Mouse (Mus musculus) spleen, adult 2 months (tissue): ENCODE data around the gene Hacl1. TPM values are rescaled to one million over a fixed set of nuclear protein-coding genes. Genes with fewer than 3 reads are reported as not detected.

Source experiments
- DNase-seq, 2 experiments: peaks; one replicate each; pipeline versions ENCODE4 v3.0.0 to v3.0.0-alpha.2; 2012 to 2021; ENCODE audit warnings: low spot score in 2 of 2, low read depth in 1 of 2
- H3K27ac ChIP-seq: fragments of 200-500 bp; 2 replicates; pipeline ENCODE4 v1.5.1; 2012; ENCODE audit warnings: low read length, inconsistent platforms; ENCODE audit not compliant: insufficient read depth
- H3K27me3 ChIP-seq: fragments of 200-500 bp; 2 replicates; pipeline ENCODE4 v1.6.1; 2012; ENCODE audit warnings: mild to moderate bottlenecking, moderate library complexity, low read length, inconsistent platforms; ENCODE audit not compliant: control insufficient read depth, insufficient read depth
- H3K36me3 ChIP-seq: fragments of 200-500 bp; 2 replicates; pipeline ENCODE4 v1.6.1; 2012; ENCODE audit warnings: mild to moderate bottlenecking, low read length, inconsistent platforms; ENCODE audit not compliant: control insufficient read depth, insufficient read depth
- H3K4me1 ChIP-seq: fragments of 200-500 bp; 2 replicates; pipeline ENCODE4 v1.6.1; 2011; ENCODE audit warnings: inconsistent platforms; ENCODE audit not compliant: control insufficient read depth, insufficient read depth, insufficient read length
- H3K4me3 ChIP-seq: fragments of 200-500 bp; 2 replicates; pipeline ENCODE4 v1.5.1; 2011; ENCODE audit warnings: mild to moderate bottlenecking, inconsistent platforms; ENCODE audit not compliant: insufficient read depth, insufficient read length; ENCODE audit errors: extremely low read depth
- CTCF ChIP-seq: fragments of 200-500 bp; IDR thresholded peaks from 2 replicates; pipeline ENCODE4 v1.5.1; 2011; ENCODE audit warnings: mild to moderate bottlenecking, inconsistent platforms; ENCODE audit not compliant: insufficient read depth, insufficient read length, insufficient replicate concordance; ENCODE audit errors: extremely low read depth
- POLR2A ChIP-seq: fragments of 200-500 bp; IDR thresholded peaks from 2 replicates; pipeline ENCODE4 v1.6.1; 2011; ENCODE audit warnings: low read depth, low read length, inconsistent platforms
- WGBS: fragments of 180-500 bp; shearing (Covaris S2); methylation state at CpG from one replicate; pipeline ENCODE4 v1.1.7; 2018; 5-methylcytosine and 5-hydroxymethylcytosine counted together
- polyA plus RNA-seq: library from polyadenylated mRNA; depleted of rRNA; stranded (reverse); fragments of >200 nt; gene quantifications from 2 replicates; pipeline ENCODE4 v1.2.3, GENCODE M21; 2012

Gene Hacl1
- polyA plus RNA-seq, 1 experiment = 6.1 TPM

DNA sequence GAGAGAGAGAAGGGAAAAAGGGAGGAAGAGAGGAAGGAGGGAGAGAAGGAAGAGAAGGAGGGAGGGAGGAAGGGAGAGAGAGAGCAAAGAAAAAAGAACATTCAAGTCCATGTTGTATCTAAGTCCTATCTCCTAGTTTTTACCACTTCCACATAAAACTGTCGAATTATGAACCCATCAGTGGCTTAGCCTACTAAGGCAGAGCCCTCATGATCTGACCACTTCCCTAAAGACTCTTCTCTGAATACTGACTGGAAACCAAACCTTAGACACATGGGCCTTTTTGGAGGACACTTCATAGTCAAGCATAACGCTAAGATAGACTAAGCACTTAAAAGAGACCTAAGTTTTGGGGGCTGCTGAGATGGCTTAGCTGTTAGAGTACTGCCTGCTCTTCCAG is 48.0 kb downstream of the Hacl1 start:
- Histone ChIP-seq H3K27me3 (no peaks in the 10 kb centered on the region), H3K4me3 (no peak overlapping the region), H3K36me3 (no peaks in the 10 kb centered on the region), H3K4me1 (peaks cover 6% of the 10 kb centered on the region), H3K27ac (0 out of 2 replicates have a peak overlapping the region, but pooled peaks have one; percentile 25)
- 18% methylated on average over 2 of the region's 2 CpGs for WGBS
- no peak for TF ChIP-seq POLR2A
- TF ChIP-seq CTCF = no peak
- no peak for DNase-seq

DNA sequence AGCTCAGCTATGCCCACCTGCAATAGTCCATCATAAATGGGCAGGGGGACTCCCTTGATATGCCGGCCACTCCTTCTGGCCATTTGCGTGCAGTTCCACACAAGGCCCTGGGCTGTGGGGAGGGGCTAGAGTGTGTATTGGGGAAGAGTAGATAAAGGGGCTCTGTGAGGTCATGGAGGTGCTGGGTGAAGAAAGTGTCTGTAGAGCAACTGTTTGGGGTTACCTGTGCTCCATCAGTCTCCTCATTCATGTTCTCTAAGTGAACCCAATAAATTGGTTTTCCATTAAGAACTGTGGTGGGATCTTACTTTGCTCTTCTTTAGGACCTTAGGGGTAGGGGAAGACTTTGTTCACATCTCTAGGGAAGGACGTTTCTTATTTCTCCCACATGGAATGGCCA is 49.8 kb downstream of the Hacl1 start, which contains the start of gene Colq:
Gene Colq (minus strand): TSS at position 101 of the 400 bp plus-strand sequence.
- no peak within 1 kb of the TSS for H3K27ac ChIP-seq
- peaks cover 6% of the 10 kb centered on the region; the same call in 1 of the 2 replicates for H3K4me1 ChIP-seq
- TF ChIP-seq CTCF (no peak), POLR2A (no peak)
- DNase-seq = no peak
- H3K36me3 ChIP-seq = no peaks in the 10 kb centered on the region
- no peak within 1 kb of the TSS for H3K4me3 ChIP-seq
- WGBS = 94% methylated on average over 3 of the region's 3 CpGs
- no peaks in the 10 kb centered on the region for H3K27me3 ChIP-seq

DNA sequence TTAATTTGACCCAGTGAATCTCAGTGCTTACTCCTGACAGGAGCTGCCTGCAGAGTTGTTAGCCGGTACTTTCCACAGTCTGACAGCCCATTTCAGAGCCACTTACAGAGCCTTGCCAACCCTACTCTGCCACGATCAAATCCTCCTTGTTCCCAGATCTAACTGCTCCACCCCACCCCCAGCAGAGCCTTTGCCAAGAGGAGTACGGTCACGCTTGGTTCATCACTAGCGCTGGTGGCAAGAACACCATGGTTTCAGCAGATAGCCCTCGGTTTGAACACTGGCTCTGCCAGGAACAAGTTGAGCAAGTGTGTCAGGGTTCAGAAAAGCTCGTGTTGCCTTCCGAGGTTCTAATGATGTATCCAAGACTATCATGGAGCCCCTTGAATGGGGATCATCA is 54.6 kb downstream of the Hacl1 start:
- Histone ChIP-seq H3K36me3 (no peaks in the 10 kb centered on the region), H3K4me1 (no peaks in the 10 kb centered on the region), H3K27ac (no peak overlapping the region), H3K27me3 (no peaks in the 10 kb centered on the region), H3K4me3 (no peak overlapping the region)
- TF ChIP-seq CTCF (no peak), POLR2A (no peak)
- no peak for DNase-seq
- 85% methylated on average over 8 of the region's 8 CpGs for WGBS

DNA sequence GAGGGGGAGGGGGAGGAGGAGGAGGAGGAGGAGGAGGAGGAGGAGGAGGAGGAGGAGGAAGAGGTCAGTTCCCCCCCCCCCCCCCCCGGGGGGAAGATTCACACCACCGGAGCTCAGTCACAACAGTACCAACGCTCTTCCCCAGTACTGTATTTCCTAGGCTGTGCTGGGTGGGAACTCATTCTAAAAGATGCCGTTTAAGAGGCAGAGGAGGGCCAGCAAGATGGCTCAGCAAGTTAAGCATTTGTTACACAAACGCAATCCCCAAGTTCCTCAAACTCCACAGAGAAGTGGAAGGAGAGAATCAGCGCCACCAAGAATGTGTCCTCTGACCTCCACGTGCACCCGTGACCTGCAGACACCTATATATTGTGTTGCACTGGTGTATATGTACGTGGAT is 58.0 kb downstream of the Hacl1 start:
- DNase-seq = no peak
- Histone ChIP-seq H3K36me3 (no peaks in the 10 kb centered on the region), H3K4me3 (no peak overlapping the region), H3K27me3 (no peaks in the 10 kb centered on the region), H3K27ac (no peak overlapping the region), H3K4me1 (no peaks in the 10 kb centered on the region)
- TF ChIP-seq CTCF (no peak), POLR2A (no peak)
- 60% methylated on average over 9 of the region's 9 CpGs for WGBS

DNA sequence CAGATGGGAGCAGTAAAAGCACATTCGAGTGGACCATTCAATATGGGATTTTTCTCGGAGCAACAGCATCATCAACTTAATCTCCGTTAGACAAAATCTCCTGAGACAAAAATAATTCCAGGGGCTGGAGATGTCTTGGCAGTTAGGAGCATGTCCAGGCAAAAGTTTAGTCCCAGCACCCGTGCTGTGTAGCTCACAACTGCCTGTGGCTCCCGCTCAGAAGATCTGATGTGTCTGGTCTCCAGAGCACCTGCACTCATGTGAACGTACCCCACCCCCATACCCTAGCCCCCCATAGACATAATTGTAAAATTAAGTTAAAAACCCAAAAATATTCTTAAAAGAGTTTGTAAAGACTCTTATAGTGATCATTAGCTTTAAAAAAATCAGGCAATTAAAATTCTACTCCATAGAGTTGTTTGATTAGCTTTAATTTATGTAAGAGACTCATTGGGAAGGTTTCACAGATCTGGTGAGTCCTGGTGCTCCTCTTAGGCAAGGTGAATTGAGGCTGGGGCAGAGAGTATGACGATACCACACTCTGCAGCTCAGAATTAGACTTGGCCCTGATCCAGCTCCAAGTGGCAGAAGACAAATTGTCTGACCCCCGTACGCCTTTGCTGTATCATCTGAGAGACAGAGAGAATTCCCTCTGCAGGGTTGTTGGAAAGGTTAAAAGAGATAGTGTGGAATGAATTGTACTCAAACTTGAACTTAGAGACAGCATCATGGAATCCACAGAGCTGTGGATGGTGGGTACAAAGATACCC is 62.9 kb downstream of the Hacl1 start:
- no peak overlapping the region for H3K27ac ChIP-seq
- H3K36me3 ChIP-seq = no peaks in the 10 kb centered on the region
- no peak overlapping the region for H3K4me3 ChIP-seq
- no peak for TF ChIP-seq CTCF
- TF ChIP-seq POLR2A = no peak
- H3K4me1 ChIP-seq = no peaks in the 10 kb centered on the region; the same call in 1 of the 2 replicates
- WGBS = 60% methylated on average over 9 of the region's 9 CpGs
- DNase-seq = no peak
- H3K27me3 ChIP-seq = no peaks in the 10 kb centered on the region

DNA sequence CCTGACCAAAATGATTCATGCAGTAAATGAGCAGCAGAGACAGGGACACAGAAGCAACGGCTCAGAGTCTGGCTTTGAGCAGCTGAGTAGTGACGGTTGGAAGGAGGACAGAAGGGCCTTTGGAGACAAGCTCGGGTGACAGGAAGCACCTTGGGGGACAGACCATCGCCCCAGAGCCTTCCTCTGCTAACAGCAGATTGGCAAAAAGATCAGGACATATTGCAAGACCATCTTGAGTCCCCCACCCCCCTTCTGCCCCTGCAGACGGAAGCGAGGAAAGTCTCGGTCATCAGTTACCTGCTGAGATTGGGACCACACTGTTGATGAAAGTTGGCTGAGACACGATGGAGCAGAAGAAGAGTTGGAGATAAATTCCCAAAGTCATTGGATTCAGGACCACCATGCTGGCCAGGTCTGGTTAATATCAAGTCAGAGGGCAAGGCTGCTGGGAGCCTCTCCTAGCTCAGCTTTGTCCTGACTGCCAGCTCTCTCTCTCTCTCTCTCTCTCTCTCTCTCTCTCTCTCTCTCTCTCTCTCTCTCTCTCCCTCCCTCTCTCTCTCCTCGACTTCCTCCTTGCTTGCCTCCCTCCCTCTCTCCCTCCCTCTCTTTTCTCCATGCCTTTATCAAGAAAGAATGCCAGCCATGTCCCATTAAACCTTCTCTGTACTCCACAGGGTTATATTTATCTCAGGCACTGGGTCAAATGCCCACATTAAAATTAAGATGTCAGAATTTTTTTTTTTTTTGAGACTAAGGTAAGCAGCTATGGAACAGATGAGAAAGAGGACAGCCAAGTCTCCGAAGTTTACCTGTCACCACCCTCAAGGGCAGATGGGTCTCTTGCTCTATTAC is 64.0 kb downstream of the Hacl1 start:
- Histone ChIP-seq H3K4me3 (peak overlapping the region; percentile 0; the same call in 1 of the 2 replicates), H3K4me1 (no peaks in the 10 kb centered on the region; the same call in 1 of the 2 replicates), H3K27me3 (no peaks in the 10 kb centered on the region), H3K36me3 (no peaks in the 10 kb centered on the region), H3K27ac (no peak overlapping the region)
- no peak for DNase-seq
- WGBS = 18% methylated on average over 10 of the region's 10 CpGs
- TF ChIP-seq POLR2A (no peak), CTCF (no peak)
